Mouse (Mus musculus): ENCODE measurements around the gene Bhlhe23. TPM values are rescaled to one million over a fixed set of nuclear protein-coding genes. Genes with fewer than 3 reads are reported as not detected.

Gene Bhlhe23
- polyA plus RNA-seq, 1 experiment from 2014 or later: not detected

GRCm38 (mm10) chr2:180737984-180738383 lies 38.7 kb downstream of the Bhlhe23 start:
- Histone ChIP-seq H3K9me3 (replicated peaks; ENCODE audit: control insufficient read depth, low read length) (no peaks in the 10 kb centered on the region), H3K9ac (ENCODE audit: low read length) (no peak overlapping the region), H3K4me2 (ENCODE audit: low read depth, low read length) (no peak overlapping the region), H3K4me1 (ENCODE audit: control insufficient read depth, insufficient read depth, low read length) (no peaks in the 10 kb centered on the region), H3K27ac (ENCODE audit: low read length) (no peak overlapping the region), H3K4me3 (ENCODE audit: low read length) (no peak overlapping the region), H3K36me3 (ENCODE audit: control insufficient read depth, insufficient read depth) (no peaks in the 10 kb centered on the region), H3K27me3 (ENCODE audit: control insufficient read depth, insufficient read depth, low read length) (no peaks in the 10 kb centered on the region)
- 82% methylated on average over 2 of the region's 2 CpGs for WGBS
- no peak for ATAC-seq (replicated peaks; ENCODE audit: extremely low read depth, insufficient read depth, low FRiP score)

- ATAC-seq (replicated peaks; ENCODE audit: extremely low read depth, insufficient read depth, low FRiP score): no peak
Observed at GRCm38 (mm10) chr2:180735232-180735631, 41.5 kb downstream of the Bhlhe23 start.

GRCm38 (mm10) chr2:180731984-180732383 lies 44.7 kb downstream of the Bhlhe23 start:
- Histone ChIP-seq H3K4me3 (ENCODE audit: low read length) (no peak overlapping the region), H3K4me2 (ENCODE audit: low read depth, low read length) (no peak overlapping the region), H3K9me3 (replicated peaks; ENCODE audit: control insufficient read depth, low read length) (no peaks in the 10 kb centered on the region), H3K9ac (ENCODE audit: low read length) (no peak overlapping the region), H3K36me3 (ENCODE audit: control insufficient read depth, insufficient read depth) (no peaks in the 10 kb centered on the region), H3K4me1 (ENCODE audit: control insufficient read depth, insufficient read depth, low read length) (no peaks in the 10 kb centered on the region), H3K27me3 (ENCODE audit: control insufficient read depth, insufficient read depth, low read length) (no peaks in the 10 kb centered on the region), H3K27ac (ENCODE audit: low read length) (no peak overlapping the region)
- no peak for ATAC-seq (replicated peaks; ENCODE audit: extremely low read depth, insufficient read depth, low FRiP score)
- 55% methylated on average over 6 of the region's 6 CpGs for WGBS

More at GRCm38 (mm10) chr2:180735232-180735631, 41.5 kb downstream of the Bhlhe23 start:
- Histone ChIP-seq H3K4me1 (ENCODE audit: control insufficient read depth, insufficient read depth, low read length) (no peaks in the 10 kb centered on the region), H3K9ac (ENCODE audit: low read length) (no peak overlapping the region), H3K4me3 (ENCODE audit: low read length) (no peak overlapping the region), H3K27me3 (ENCODE audit: control insufficient read depth, insufficient read depth, low read length) (no peaks in the 10 kb centered on the region), H3K36me3 (ENCODE audit: control insufficient read depth, insufficient read depth) (no peaks in the 10 kb centered on the region), H3K9me3 (replicated peaks; ENCODE audit: control insufficient read depth, low read length) (no peaks in the 10 kb centered on the region), H3K27ac (ENCODE audit: low read length) (no peak overlapping the region), H3K4me2 (ENCODE audit: low read depth, low read length) (no peak overlapping the region)
- 54% methylated on average over 7 of the region's 7 CpGs for WGBS

GRCm38 (mm10) chr2:180731036-180731435 lies 45.7 kb downstream of the Bhlhe23 start:
- WGBS: 55% methylated on average over 3 of the region's 3 CpGs
- H3K36me3 ChIP-seq (ENCODE audit: control insufficient read depth, insufficient read depth): no peaks in the 10 kb centered on the region
- H3K4me3 ChIP-seq (ENCODE audit: low read length): no peak overlapping the region
- no peak overlapping the region for H3K27ac ChIP-seq (ENCODE audit: low read length)
- no peaks in the 10 kb centered on the region for H3K4me1 ChIP-seq (ENCODE audit: control insufficient read depth, insufficient read depth, low read length)
- H3K27me3 ChIP-seq (ENCODE audit: control insufficient read depth, insufficient read depth, low read length): no peaks in the 10 kb centered on the region
- no peak overlapping the region for H3K4me2 ChIP-seq (ENCODE audit: low read depth, low read length)
- no peak for ATAC-seq (replicated peaks; ENCODE audit: extremely low read depth, insufficient read depth, low FRiP score)
- H3K9ac ChIP-seq (ENCODE audit: low read length): no peak overlapping the region
- no peaks in the 10 kb centered on the region for H3K9me3 ChIP-seq (replicated peaks; ENCODE audit: control insufficient read depth, low read length)

- Histone ChIP-seq H3K27me3 (ENCODE audit: control insufficient read depth, insufficient read depth, low read length) (no peaks in the 10 kb centered on the region), H3K4me2 (ENCODE audit: low read depth, low read length) (no peak overlapping the region), H3K9me3 (replicated peaks; ENCODE audit: control insufficient read depth, low read length) (no peaks in the 10 kb centered on the region), H3K27ac (ENCODE audit: low read length) (no peak overlapping the region), H3K4me3 (ENCODE audit: low read length) (no peak overlapping the region), H3K9ac (ENCODE audit: low read length) (no peak overlapping the region), H3K4me1 (ENCODE audit: control insufficient read depth, insufficient read depth, low read length) (peaks cover 8% of the 10 kb centered on the region), H3K36me3 (ENCODE audit: control insufficient read depth, insufficient read depth) (peaks cover 3% of the 10 kb centered on the region)
- ATAC-seq (replicated peaks; ENCODE audit: extremely low read depth, insufficient read depth, low FRiP score): no peak
- 49% methylated on average over 4 of the region's 4 CpGs for WGBS
Observed at GRCm38 (mm10) chr2:180727613-180728021, 49.1 kb downstream of the Bhlhe23 start.

- peaks cover 8% of the 10 kb centered on the region for H3K4me1 ChIP-seq (ENCODE audit: control insufficient read depth, insufficient read depth, low read length)
- H3K36me3 ChIP-seq (ENCODE audit: control insufficient read depth, insufficient read depth): peaks cover 10% of the 10 kb centered on the region
- H3K27me3 ChIP-seq (ENCODE audit: control insufficient read depth, insufficient read depth, low read length): no peaks in the 10 kb centered on the region
- H3K4me2 ChIP-seq (ENCODE audit: low read depth, low read length): no peak overlapping the region
- no peak overlapping the region for H3K27ac ChIP-seq (ENCODE audit: low read length)
- ATAC-seq (replicated peaks; ENCODE audit: extremely low read depth, insufficient read depth, low FRiP score): 0 out of 2 replicates have a peak, but pooled peaks have one; percentile 29
- no peak overlapping the region for H3K9ac ChIP-seq (ENCODE audit: low read length)
- H3K9me3 ChIP-seq (replicated peaks; ENCODE audit: control insufficient read depth, low read length): no peaks in the 10 kb centered on the region
- 58% methylated on average over 6 of the region's 6 CpGs for WGBS
- H3K4me3 ChIP-seq (ENCODE audit: low read length): no peak overlapping the region
Observed at GRCm38 (mm10) chr2:180726658-180727442, 49.9 kb downstream of the Bhlhe23 start.

GRCm38 (mm10) chr2:180725856-180726629 lies 50.7 kb downstream of the Bhlhe23 start:
- H3K9ac ChIP-seq (ENCODE audit: low read length): no peak overlapping the region
- H3K4me2 ChIP-seq (ENCODE audit: low read depth, low read length): peak overlapping the region; percentile 66
- 18% methylated on average over 7 of the region's 8 CpGs for WGBS

GRCm38 (mm10) chr2:180725414-180725778 lies 51.3 kb downstream of the Bhlhe23 start:
- Histone ChIP-seq H3K27me3 (ENCODE audit: control insufficient read depth, insufficient read depth, low read length) (no peaks in the 10 kb centered on the region), H3K36me3 (ENCODE audit: control insufficient read depth, insufficient read depth) (peaks cover 25% of the 10 kb centered on the region), H3K9ac (ENCODE audit: low read length) (peak overlapping the region; percentile 59), H3K4me3 (ENCODE audit: low read length) (peak overlapping the region; percentile 35), H3K4me1 (ENCODE audit: control insufficient read depth, insufficient read depth, low read length) (peaks cover 8% of the 10 kb centered on the region), H3K4me2 (ENCODE audit: low read depth, low read length) (peak overlapping the region; percentile 66), H3K27ac (ENCODE audit: low read length) (no peak overlapping the region), H3K9me3 (replicated peaks; ENCODE audit: control insufficient read depth, low read length) (no peaks in the 10 kb centered on the region)
- no peak; the same call in 1 of the 2 replicates for ATAC-seq (replicated peaks; ENCODE audit: extremely low read depth, insufficient read depth, low FRiP score)
- WGBS: 6% methylated on average over 6 of the region's 6 CpGs

More at GRCm38 (mm10) chr2:180725856-180726629, 50.7 kb downstream of the Bhlhe23 start:
- no peak overlapping the region; the same call in 1 of the 2 replicates for H3K4me3 ChIP-seq (ENCODE audit: low read length)
- peaks cover 18% of the 10 kb centered on the region for H3K36me3 ChIP-seq (ENCODE audit: control insufficient read depth, insufficient read depth)
- no peak overlapping the region for H3K27ac ChIP-seq (ENCODE audit: low read length)
- peaks cover 8% of the 10 kb centered on the region for H3K4me1 ChIP-seq (ENCODE audit: control insufficient read depth, insufficient read depth, low read length)
- ATAC-seq (replicated peaks; ENCODE audit: extremely low read depth, insufficient read depth, low FRiP score): no peak
- H3K27me3 ChIP-seq (ENCODE audit: control insufficient read depth, insufficient read depth, low read length): no peaks in the 10 kb centered on the region
- no peaks in the 10 kb centered on the region for H3K9me3 ChIP-seq (replicated peaks; ENCODE audit: control insufficient read depth, low read length)

Data from heart, embryonic 16.5 days (tissue).